Mouse (Mus musculus): Measurements from ENCODE around the gene Eif2b1. TPM values are rescaled to one million over a fixed set of nuclear protein-coding genes. Genes with fewer than 3 reads are reported as not detected.
"Not testable (repeated sequence)": the region's sequence is repeated elsewhere in the genome, so short reads cannot be mapped to it uniquely, and the experiment has no call there.

The Eif2b1 gene
- polyA plus RNA-seq, 1 experiment from 2014 or later, result 78.7 TPM

GRCm38 (mm10) chr5:124555145-124555544 is 23.8 kb downstream of the Eif2b1 start:
- 79% methylated on average over 1 of the region's 1 CpGs for WGBS
- no peak overlapping the region for H3K27ac ChIP-seq (ENCODE audit: low read length)
- H3K4me2 ChIP-seq (replicated peaks; ENCODE audit: low read depth, low read length), result no peak overlapping the region
- H3K9me3 ChIP-seq (ENCODE audit: control insufficient read depth, low read depth, low read length), result no peaks in the 10 kb centered on the region
- no peak overlapping the region for H3K9ac ChIP-seq (replicated peaks; ENCODE audit: low read depth, low read length)
- H3K27me3 ChIP-seq (ENCODE audit: control insufficient read depth, insufficient read depth, low read length), result no peaks in the 10 kb centered on the region
- no peaks in the 10 kb centered on the region for H3K4me1 ChIP-seq (ENCODE audit: control insufficient read depth, insufficient read depth, low read length)
- peaks cover 41% of the 10 kb centered on the region for H3K36me3 ChIP-seq (ENCODE audit: control insufficient read depth, insufficient read depth, low read length)
- ATAC-seq (ENCODE audit: insufficient number of reproducible peaks, insufficient read depth, low FRiP score, low read depth), result no peak
- H3K4me3 ChIP-seq (ENCODE audit: low read depth, low read length), result no peak overlapping the region

- H3K9ac ChIP-seq (replicated peaks; ENCODE audit: low read depth, low read length), result no peak overlapping the region
- H3K4me3 ChIP-seq (ENCODE audit: low read depth, low read length), result peak overlapping the region; percentile 90; the same call in 1 of the 2 replicates
- WGBS, result 72% methylated on average over 6 of the region's 6 CpGs
- H3K27me3 ChIP-seq (ENCODE audit: control insufficient read depth, insufficient read depth, low read length), result no peaks in the 10 kb centered on the region
- H3K4me1 ChIP-seq (ENCODE audit: control insufficient read depth, insufficient read depth, low read length), result no peaks in the 10 kb centered on the region
- H3K36me3 ChIP-seq (ENCODE audit: control insufficient read depth, insufficient read depth, low read length), result peaks cover 33% of the 10 kb centered on the region
- H3K9me3 ChIP-seq (ENCODE audit: control insufficient read depth, low read depth, low read length), result no peaks in the 10 kb centered on the region
- no peak for ATAC-seq (ENCODE audit: insufficient number of reproducible peaks, insufficient read depth, low FRiP score, low read depth)
- H3K27ac ChIP-seq (ENCODE audit: low read length), result no peak overlapping the region
- H3K4me2 ChIP-seq (replicated peaks; ENCODE audit: low read depth, low read length), result peak overlapping the region; percentile 72; the same call in 1 of the 2 replicates
These were observed 25.3 kb downstream of the Eif2b1 start for GRCm38 (mm10) chr5:124553607-124554006.

DNA sequence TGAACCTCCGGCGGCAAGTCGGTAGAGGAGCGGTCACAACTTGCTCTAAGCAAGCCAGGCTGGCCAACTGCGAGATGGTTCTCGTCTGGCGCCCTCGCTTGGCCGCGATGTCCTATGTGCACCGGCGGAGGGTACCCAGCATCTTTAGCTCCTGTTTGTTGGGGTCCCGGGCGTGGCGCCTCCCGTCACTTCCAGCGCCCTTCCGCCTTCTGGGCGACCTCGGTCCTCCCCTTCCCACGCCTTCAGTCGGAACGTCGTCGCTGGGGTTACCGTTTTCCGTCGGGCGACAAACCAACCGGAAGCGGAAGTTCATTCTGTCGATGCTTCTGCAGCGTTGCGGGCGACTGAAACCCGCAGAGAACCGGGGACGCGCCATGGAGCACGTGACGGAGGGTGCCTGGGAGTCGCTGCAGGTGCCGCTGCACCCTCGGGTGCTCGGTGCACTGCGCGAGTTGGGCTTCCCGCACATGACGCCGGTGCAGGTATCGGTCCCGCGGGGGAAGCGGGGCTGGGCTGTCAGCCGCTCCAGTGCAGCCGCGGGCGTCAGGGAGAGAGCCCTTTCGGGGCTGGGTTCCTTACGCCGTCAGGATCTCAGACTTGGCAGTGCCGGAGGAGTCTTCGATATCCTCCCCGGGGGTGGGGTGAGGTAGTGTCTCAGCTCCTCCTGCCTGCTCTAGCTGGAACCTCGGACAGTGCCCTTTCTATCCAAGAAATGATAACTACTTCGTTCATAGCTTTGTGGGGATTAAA is 26.2 kb downstream of the Eif2b1 start, which contains the start of gene Ddx55:
Gene Ddx55, plus strand, starts transcription at position 307 of the 750 bp plus-strand sequence.
- WGBS, result under 1% methylated on average over 55 of the region's 66 CpGs
- Histone ChIP-seq H3K4me3 (ENCODE audit: low read depth, low read length) (peak within 1 kb of the TSS; percentile 90), H3K27ac (ENCODE audit: low read length) (peak within 1 kb of the TSS; percentile 69), H3K4me2 (replicated peaks; ENCODE audit: low read depth, low read length) (peak within 1 kb of the TSS; percentile 72), H3K4me1 (ENCODE audit: control insufficient read depth, insufficient read depth, low read length) (no peaks in the 10 kb centered on the region), H3K9ac (replicated peaks; ENCODE audit: low read depth, low read length) (peak within 1 kb of the TSS; percentile 61), H3K27me3 (ENCODE audit: control insufficient read depth, insufficient read depth, low read length) (no peaks in the 10 kb centered on the region), H3K9me3 (ENCODE audit: control insufficient read depth, low read depth, low read length) (no peaks in the 10 kb centered on the region), H3K36me3 (ENCODE audit: control insufficient read depth, insufficient read depth, low read length) (peaks cover 34% of the 10 kb centered on the region)
- ATAC-seq (ENCODE audit: insufficient number of reproducible peaks, insufficient read depth, low FRiP score, low read depth), result peak; percentile 81

- Histone ChIP-seq H3K36me3 (ENCODE audit: control insufficient read depth, insufficient read depth, low read length) (peaks cover 33% of the 10 kb centered on the region), H3K9ac (replicated peaks; ENCODE audit: low read depth, low read length) (peak overlapping the region; percentile 61; the same call in 1 of the 2 replicates)
- 11% methylated on average over 9 of the region's 9 CpGs for WGBS
These were observed 26.8 kb downstream of the Eif2b1 start for GRCm38 (mm10) chr5:124552094-124552472.

GRCm38 (mm10) chr5:124551349-124552093 is 27.4 kb downstream of the Eif2b1 start:
- Histone ChIP-seq H3K4me3 (ENCODE audit: low read depth, low read length) (peak overlapping the region; percentile 90), H3K36me3 (ENCODE audit: control insufficient read depth, insufficient read depth, low read length) (peaks cover 31% of the 10 kb centered on the region), H3K4me2 (replicated peaks; ENCODE audit: low read depth, low read length) (peak overlapping the region; percentile 72), H3K9ac (replicated peaks; ENCODE audit: low read depth, low read length) (peak overlapping the region; percentile 61; the same call in 1 of the 2 replicates)
- not testable (repeated sequence) for H3K9me3 ChIP-seq (ENCODE audit: control insufficient read depth, low read depth, low read length); H3K27ac ChIP-seq (ENCODE audit: low read length); ATAC-seq (ENCODE audit: insufficient number of reproducible peaks, insufficient read depth, low FRiP score, low read depth); H3K4me1 ChIP-seq (ENCODE audit: control insufficient read depth, insufficient read depth, low read length); H3K27me3 ChIP-seq (ENCODE audit: control insufficient read depth, insufficient read depth, low read length)
- WGBS, result 30% methylated on average over 5 of the region's 5 CpGs

More at GRCm38 (mm10) chr5:124552094-124552472, 26.8 kb downstream of the Eif2b1 start:
- ATAC-seq (ENCODE audit: insufficient number of reproducible peaks, insufficient read depth, low FRiP score, low read depth), result no peak
- H3K4me1 ChIP-seq (ENCODE audit: control insufficient read depth, insufficient read depth, low read length), result no peaks in the 10 kb centered on the region
- no peaks in the 10 kb centered on the region for H3K9me3 ChIP-seq (ENCODE audit: control insufficient read depth, low read depth, low read length)
- H3K4me2 ChIP-seq (replicated peaks; ENCODE audit: low read depth, low read length), result peak overlapping the region; percentile 72
- peak overlapping the region; percentile 62; the same call in 1 of the 2 replicates for H3K27ac ChIP-seq (ENCODE audit: low read length)
- H3K4me3 ChIP-seq (ENCODE audit: low read depth, low read length), result peak overlapping the region; percentile 90
- H3K27me3 ChIP-seq (ENCODE audit: control insufficient read depth, insufficient read depth, low read length), result no peaks in the 10 kb centered on the region

- 79% methylated on average over 4 of the region's 4 CpGs for whole genome bisulfite sequencing
- H3K4me2 ChIP-seq (replicated peaks; ENCODE audit: low read depth, low read length); H3K9me3 ChIP-seq (ENCODE audit: control insufficient read depth, low read depth, low read length); ATAC-seq (ENCODE audit: insufficient number of reproducible peaks, insufficient read depth, low FRiP score, low read depth); H3K27ac ChIP-seq (ENCODE audit: low read length); H3K4me3 ChIP-seq (ENCODE audit: low read depth, low read length); H3K4me1 ChIP-seq (ENCODE audit: control insufficient read depth, insufficient read depth, low read length); H3K27me3 ChIP-seq (ENCODE audit: control insufficient read depth, insufficient read depth, low read length); H3K9ac ChIP-seq (replicated peaks; ENCODE audit: low read depth, low read length): not testable (repeated sequence)
- peaks cover 33% of the 10 kb centered on the region for H3K36me3 ChIP-seq (ENCODE audit: control insufficient read depth, insufficient read depth, low read length)
These were observed 28.2 kb downstream of the Eif2b1 start for GRCm38 (mm10) chr5:124550737-124551136.

- Histone ChIP-seq H3K4me2 (replicated peaks; ENCODE audit: low read depth, low read length) (peak overlapping the region; percentile 74), H3K27ac (ENCODE audit: low read length) (peak overlapping the region; percentile 84; the same call in 1 of the 2 replicates), H3K27me3 (ENCODE audit: control insufficient read depth, insufficient read depth, low read length) (no peaks in the 10 kb centered on the region), H3K4me3 (ENCODE audit: low read depth, low read length) (peak overlapping the region; percentile 95), H3K9ac (replicated peaks; ENCODE audit: low read depth, low read length) (peak overlapping the region; percentile 92), H3K9me3 (ENCODE audit: control insufficient read depth, low read depth, low read length) (no peaks in the 10 kb centered on the region), H3K4me1 (ENCODE audit: control insufficient read depth, insufficient read depth, low read length) (peaks cover 11% of the 10 kb centered on the region), H3K36me3 (ENCODE audit: control insufficient read depth, insufficient read depth, low read length) (peaks cover 34% of the 10 kb centered on the region)
- 8% methylated on average over 8 of the region's 8 CpGs for WGBS
- no peak for ATAC-seq (ENCODE audit: insufficient number of reproducible peaks, insufficient read depth, low FRiP score, low read depth)
These were observed 37.3 kb downstream of the Eif2b1 start for GRCm38 (mm10) chr5:124541602-124541973.

DNA sequence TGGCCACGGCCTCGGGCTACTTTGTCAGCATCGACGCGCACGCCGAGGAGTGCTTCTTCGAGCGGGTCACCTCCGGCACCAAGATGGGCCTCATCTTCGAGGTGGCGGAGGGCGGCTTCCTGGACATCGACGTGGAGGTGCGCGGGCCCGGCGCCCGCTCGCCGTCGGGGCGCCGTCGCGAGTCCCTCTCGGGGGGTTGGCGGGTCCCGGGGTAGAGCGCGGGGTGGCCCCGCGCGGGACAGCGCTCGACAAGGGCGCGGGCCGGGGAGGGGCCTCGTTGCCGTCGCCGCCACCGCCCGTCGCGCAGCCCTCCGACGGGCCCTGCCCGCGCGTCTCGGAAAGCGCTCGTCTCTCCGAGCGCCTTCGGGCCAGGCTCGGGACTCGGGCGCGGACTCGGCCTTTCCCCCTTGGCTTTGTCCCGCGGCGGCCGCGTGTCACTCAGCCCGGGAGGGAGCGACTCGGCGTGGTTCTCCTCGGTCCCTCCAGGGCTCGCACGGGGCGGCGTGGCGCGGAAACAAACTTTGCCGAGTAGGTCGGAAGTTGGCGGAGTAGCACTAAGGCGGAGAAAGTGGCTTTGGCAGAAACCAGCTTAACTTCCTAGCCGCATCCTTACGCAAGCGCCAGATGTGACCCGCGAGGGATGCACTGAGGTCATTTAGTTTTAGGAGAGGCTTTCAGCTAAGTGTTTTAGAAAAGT is 37.9 kb downstream of the Eif2b1 start:
- peaks cover 12% of the 10 kb centered on the region for H3K4me1 ChIP-seq (ENCODE audit: control insufficient read depth, insufficient read depth, low read length)
- peak; percentile 76 for ATAC-seq (ENCODE audit: insufficient number of reproducible peaks, insufficient read depth, low FRiP score, low read depth)
- no peaks in the 10 kb centered on the region for H3K9me3 ChIP-seq (ENCODE audit: control insufficient read depth, low read depth, low read length)
- peak overlapping the region; percentile 95 for H3K4me3 ChIP-seq (ENCODE audit: low read depth, low read length)
- H3K36me3 ChIP-seq (ENCODE audit: control insufficient read depth, insufficient read depth, low read length), result peaks cover 29% of the 10 kb centered on the region
- WGBS, result under 1% methylated on average over 79 of the region's 89 CpGs
- peak overlapping the region; percentile 74 for H3K4me2 ChIP-seq (replicated peaks; ENCODE audit: low read depth, low read length)
- peak overlapping the region; percentile 84 for H3K27ac ChIP-seq (ENCODE audit: low read length)
- H3K27me3 ChIP-seq (ENCODE audit: control insufficient read depth, insufficient read depth, low read length), result no peaks in the 10 kb centered on the region
- peak overlapping the region; percentile 92 for H3K9ac ChIP-seq (replicated peaks; ENCODE audit: low read depth, low read length)
